Mouse (Mus musculus) CD4-positive, CD25-positive, alpha-beta regulatory T cell, adult 9 weeks (primary cell): ENCODE data around the gene Slc10a2. TPM values are rescaled to one million over a fixed set of nuclear protein-coding genes. Genes with fewer than 3 reads are reported as not detected.

Experiments used
- polyA plus RNA-seq: library from polyadenylated mRNA; unstranded; fragments of 100-300 nt; shearing (Covaris generic); gene quantifications from one replicate; pipeline ENCODE4 v1.2.1, GENCODE M21; 2017

Slc10a2 gene
- not detected for polyA plus RNA-seq

DNA sequence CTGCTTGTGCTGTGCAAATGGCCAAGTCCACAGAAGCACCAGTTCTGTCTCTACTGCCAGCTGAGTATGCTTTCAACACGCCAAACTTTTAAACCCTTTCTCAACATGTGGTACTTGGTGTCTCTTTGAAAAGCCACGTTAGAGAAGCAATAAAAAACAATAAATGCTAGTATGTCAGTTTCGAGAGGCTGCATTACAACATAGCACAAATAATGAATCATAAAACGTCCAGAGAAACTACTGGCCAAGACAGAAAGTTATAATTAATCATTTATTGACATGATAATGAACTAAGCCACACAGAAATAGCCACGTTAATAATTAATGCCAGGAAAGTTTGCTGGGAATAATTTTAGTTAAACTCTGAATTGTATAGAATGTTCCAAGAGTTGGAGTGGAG, at the start of gene Slc10a2:
Gene Slc10a2 (minus strand): TSS at position 166 of the 400 bp plus-strand sequence.

